Mouse (Mus musculus) left cerebral cortex, postnatal 25 days (tissue): Measurements from ENCODE around the gene Trim24. TPM values are rescaled to one million over a fixed set of nuclear protein-coding genes. Genes with fewer than 3 reads are reported as not detected.
A peak's percentile ranks its signal among the peaks of the same experiment; 100 is the strongest.

ENCODE experiments used
- DNase-seq, 2 experiments: peaks; one replicate each; pipeline ENCODE4 v3.0.0; 2022; ENCODE audit warnings: low spot score in 2 of 2, mixed read lengths in 1 of 2
- intact Hi-C: fragments of 180-260 bp; cut with DNase I; formaldehyde crosslinking; loops from one replicate; pipeline ENCODE4 v1.15.1; 2025
- total RNA-seq, 2 experiments: library from RNA; stranded (reverse); gene quantifications; 2 replicates each; pipeline ENCODE4 v1.2.3; 2021

Trim24 gene
- total RNA-seq, 2 experiments from 2014 or later = 27.0 to 31.9 TPM

GRCm38 (mm10) chr6:37858126-37858525 is 12.5 kb upstream of the Trim24 start:
- intact Hi-C loops = no loop called here
- DNase-seq = no peak

DNA sequence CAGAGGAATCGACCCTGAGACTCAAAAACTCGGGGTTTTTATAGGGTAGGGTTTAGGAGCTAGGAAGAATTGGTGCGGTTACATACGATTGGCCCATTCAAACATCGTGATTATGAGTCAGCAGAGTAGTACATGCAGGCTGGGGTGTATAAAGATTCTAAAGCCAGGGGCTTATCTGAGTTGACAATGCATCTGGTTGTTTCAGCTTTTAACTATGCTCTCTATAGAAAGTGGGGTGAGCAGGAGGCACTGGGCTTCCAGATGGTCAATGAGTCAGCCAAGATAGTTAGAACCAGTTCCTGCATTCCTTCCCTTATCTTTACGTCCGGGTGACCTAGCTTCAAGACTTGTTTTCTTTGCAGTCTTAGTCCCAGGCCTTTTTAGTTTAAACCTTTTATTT is 7.7 kb upstream of the Trim24 start:
- intact Hi-C loops = no loop called here
- DNase-seq = peak in 1 of 2 experiments; percentile 5

DNA sequence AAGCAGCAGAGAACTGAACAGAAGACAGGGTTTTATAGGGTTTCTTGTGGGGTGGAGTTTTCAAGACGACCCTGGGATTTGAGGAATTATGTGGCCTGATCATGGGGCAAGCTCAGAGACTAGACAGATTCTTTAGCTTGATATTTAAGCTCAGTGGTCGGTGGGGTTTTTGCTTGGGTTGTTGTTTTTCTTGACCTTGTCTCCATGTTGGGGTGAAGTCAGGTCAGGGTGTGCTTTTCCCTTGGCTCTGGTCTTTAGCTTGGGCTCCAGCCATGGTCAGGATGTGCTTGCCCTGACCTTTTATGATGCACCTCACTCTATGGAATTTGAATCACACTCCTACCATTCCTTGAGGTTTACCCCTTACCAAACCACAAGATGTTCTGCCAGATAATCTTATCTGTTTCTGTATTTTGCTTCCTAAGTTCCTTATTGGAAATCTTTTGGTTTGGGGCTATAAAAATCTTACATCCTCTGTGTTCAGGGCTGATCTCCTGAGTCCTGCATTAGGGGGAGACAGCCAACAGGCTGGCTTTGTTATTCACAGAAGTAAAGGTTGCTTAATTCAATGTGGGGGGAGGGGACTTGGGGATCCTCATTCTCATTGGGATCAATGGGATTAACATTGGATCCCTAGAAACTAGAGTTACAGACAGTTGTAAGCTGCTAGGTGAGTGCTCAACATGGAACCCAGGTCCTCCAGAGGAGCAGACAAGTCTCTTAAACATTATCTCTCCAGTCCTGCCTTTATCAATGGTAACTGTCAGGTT is 6.5 kb upstream of the Trim24 start:
- DNase-seq = no peak

DNA sequence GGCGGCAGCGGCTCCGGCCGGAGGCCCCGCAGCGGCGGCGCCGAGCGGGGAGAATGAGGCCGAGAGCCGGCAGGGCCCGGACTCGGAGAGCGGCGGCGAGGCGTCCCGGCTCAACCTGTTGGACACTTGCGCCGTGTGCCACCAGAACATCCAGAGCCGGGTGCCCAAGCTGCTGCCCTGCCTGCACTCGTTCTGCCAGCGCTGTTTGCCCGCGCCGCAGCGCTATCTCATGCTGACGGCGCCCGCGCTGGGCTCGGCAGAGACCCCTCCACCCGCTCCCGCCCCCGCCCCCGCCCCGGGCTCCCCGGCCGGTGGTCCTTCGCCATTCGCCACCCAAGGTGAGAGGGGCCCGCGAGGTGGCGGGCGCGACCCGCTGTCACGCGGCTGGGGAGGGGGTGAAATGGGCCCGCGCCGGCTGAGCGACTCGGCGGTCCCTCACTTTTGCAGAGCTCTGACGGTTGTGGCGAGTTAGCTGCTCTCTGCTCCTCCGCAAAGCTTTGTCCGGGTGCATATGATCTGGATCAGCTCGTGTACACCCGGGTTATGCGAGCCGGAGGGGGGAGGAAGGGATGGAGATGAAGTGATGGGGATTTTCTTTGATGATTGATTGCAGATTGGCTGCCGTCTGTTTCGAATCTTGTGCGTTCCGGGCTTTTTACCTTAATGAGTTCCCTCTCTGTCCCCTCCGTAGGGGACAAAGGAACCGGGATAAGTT is 683 bp downstream of the Trim24 start:
- DNase-seq = peak; percentile 48 to 55
- intact Hi-C loops = loop anchor here (5.0 kb wide), 3 partner anchors 196 to 404 kb away; no protein-coding TSS in a partner anchor

More for the DNA sequence above, 6.5 kb upstream of the Trim24 start:
- intact Hi-C loops = no loop called here

DNA sequence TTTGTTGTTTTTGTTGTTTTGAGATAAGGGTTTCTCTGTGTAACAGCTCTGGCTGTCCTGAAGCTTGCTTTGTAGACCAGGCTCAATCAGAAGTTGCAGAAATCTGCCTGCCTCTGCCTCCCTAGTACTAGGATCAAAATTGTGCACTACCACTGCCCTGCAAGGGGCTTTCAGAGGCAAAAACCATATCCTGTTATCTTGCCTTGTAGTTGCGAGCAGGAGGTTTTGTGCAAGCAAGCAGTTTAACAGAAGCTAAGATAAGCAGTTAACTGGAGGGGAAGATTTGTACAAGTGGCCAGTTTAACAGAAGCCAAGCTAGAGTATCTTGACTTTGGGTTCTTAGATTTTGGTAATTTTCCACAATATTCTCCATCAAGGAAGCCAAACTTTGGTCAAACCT is 2.2 kb downstream of the Trim24 start:
- no peak for DNase-seq
- intact Hi-C loops = loop anchor here (5.0 kb wide), 3 partner anchors 194 to 406 kb away; no protein-coding TSS in a partner anchor

- intact Hi-C loops = loop anchor here (5.0 kb wide), 3 partner anchors 194 to 406 kb away; no protein-coding TSS in a partner anchor
- no peak for DNase-seq
Measured at GRCm38 (mm10) chr6:37873731-37874130, 3.1 kb downstream of the Trim24 start.

DNA sequence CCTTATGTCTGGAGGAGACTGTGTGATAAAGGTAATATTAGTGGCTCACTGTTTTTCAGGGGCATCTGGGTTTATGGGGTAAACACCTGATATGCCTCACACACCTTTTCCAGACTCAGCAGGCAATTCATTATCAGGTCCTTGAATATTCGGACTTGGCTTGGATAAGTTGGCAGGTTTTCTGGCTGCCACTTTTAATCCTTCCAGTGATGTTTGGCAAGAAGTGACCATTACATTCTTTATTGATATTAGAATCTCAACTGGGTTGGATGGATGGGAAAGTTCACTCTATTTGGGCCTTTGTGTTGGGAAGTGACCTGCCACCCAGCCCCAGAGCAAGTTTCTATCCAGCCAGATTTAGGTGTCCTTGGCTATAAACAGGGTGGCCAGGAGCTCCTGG is 7.6 kb downstream of the Trim24 start:
- intact Hi-C loops = no loop called here
- DNase-seq = no peak

DNA sequence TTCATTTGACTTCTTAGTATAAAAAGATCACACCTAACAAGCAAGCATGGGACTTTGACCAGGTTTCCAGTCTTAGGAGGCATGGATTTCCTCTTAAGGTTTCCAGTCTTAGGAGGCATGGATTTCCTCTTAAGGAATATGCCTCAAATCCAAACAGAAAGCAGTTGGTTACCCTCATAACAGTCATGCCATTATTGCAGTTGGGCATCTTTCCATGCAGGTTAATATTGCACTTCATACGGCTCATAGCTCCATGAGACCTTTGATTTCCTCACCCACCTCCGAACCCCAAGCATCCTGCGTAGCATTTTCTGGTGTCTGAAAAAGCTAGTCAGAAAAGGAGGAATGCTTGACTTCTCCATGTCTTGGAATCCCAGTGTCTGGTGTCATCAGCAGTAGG is 10.0 kb downstream of the Trim24 start:
- DNase-seq = no peak
- intact Hi-C loops = no loop called here

- intact Hi-C loops = no loop called here
- no peak for DNase-seq
Measured at GRCm38 (mm10) chr6:37893586-37893985, 23.0 kb downstream of the Trim24 start.

GRCm38 (mm10) chr6:37895646-37896435 is 25.2 kb downstream of the Trim24 start:
- intact Hi-C loops = no loop called here
- peak; percentile 35 to 58 for DNase-seq

- intact Hi-C loops = no loop called here
Measured at GRCm38 (mm10) chr6:37900221-37900620, 29.6 kb downstream of the Trim24 start.

GRCm38 (mm10) chr6:37901791-37902190 is 31.2 kb downstream of the Trim24 start:
- DNase-seq = no peak
- intact Hi-C loops = no loop called here

More at GRCm38 (mm10) chr6:37900221-37900620, 29.6 kb downstream of the Trim24 start:
- no peak for DNase-seq

GRCm38 (mm10) chr6:37903810-37904209 is 33.2 kb downstream of the Trim24 start:
- intact Hi-C loops = no loop called here
- DNase-seq = no peak

DNA sequence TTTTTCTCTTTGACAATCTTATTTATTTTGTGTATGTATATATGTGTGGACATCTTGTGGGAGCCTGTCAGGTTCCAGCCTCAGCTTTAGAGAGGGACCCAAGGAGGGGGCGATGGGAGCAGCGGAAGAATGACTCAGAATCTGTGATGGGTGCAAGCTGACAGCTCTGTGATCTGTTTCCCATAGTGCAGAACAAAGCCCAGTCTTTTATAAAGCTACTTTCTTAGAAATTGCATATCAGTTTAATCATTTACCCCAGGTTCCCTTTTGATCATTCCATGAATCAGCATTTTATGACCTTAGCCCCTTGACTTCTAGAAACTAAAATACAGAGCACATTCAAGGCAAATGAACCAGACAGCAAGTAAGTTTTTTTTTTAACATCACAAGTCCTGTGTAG is 42.9 kb downstream of the Trim24 start:
- intact Hi-C loops = no loop called here
- no peak for DNase-seq

- no peak for DNase-seq
- intact Hi-C loops = no loop called here
Measured at GRCm38 (mm10) chr6:37925104-37925503, 54.5 kb downstream of the Trim24 start.

DNA sequence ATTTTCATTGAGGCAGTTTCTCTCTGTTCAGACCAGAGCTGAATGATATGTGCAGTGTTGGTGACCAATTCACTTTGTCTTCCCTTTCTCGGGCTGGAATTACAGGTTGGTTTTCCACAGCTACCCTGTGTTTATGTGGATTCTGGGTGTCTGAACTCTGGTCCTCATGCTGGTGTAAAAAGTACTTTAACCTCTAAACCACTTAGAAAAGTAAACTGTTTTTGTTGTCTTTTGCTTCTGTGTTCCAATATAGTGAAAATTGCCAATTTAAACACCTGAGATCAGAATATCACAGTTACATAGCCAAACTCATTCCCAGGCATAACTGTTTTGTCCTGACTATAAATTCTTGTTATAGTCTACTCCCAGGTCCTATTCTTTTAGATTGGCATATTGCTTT is 56.1 kb downstream of the Trim24 start:
- DNase-seq = no peak
- intact Hi-C loops = no loop called here

GRCm38 (mm10) chr6:37936498-37936897 is 65.9 kb downstream of the Trim24 start:
- intact Hi-C loops = no loop called here

DNA sequence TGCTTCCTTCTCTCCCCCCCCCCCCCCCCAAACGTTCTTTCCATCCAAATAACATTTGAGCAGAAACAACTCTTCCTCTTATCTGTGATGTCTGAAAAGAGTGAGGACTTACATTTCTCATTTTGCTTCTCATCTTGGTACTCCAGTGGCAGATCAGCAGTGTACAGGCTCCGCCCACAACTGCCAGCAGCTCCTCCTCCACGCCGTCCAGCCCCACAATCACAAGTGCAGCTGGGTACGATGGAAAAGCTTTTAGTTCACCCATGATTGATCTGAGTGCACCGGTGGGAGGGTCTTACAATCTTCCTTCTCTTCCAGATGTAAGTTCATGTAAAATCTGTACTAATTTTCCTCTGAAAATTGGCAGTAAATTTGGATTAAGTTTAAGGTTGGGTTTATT is 80.7 kb downstream of the Trim24 start:
- no peak for DNase-seq
- intact Hi-C loops = no loop called here

More at GRCm38 (mm10) chr6:37936498-37936897, 65.9 kb downstream of the Trim24 start:
- no peak for DNase-seq

GRCm38 (mm10) chr6:37967386-37967785 is 96.8 kb downstream of the Trim24 start:
- intact Hi-C loops = no loop called here
- DNase-seq = no peak

GRCm38 (mm10) chr6:38007459-38007858 is 136.8 kb downstream of the Trim24 start:
- peak; percentile 54 to 75 for DNase-seq
- intact Hi-C loops = loop anchor here (1.0 to 5.0 kb wide), 2 partner anchors 59 to 150 kb away; no protein-coding TSS in a partner anchor
